Mouse (Mus musculus) CH12.LX (cell line): ENCODE results near the gene Zfp579. TPM values are rescaled to one million over a fixed set of nuclear protein-coding genes. Genes with fewer than 3 reads are reported as not detected.

Experiments
- DNase-seq: peaks from one replicate; pipeline ENCODE4 v3.0.0-alpha.2; 2013; ENCODE audit errors: extremely low read depth
- H3K27ac ChIP-seq: 2 replicates; pipeline ENCODE4 v1.5.1; 2012; ENCODE audit warnings: low read depth, mild to moderate bottlenecking, control low read depth, moderate library complexity; ENCODE audit not compliant: insufficient read depth
- H3K27me3 ChIP-seq: replicated peaks from 2 replicates; pipeline ENCODE3; 2012; ENCODE audit warnings: inconsistent platforms
- H3K36me3 ChIP-seq, 2 experiments: replicated peaks in 1 of 2; 2 replicates each; pipeline versions ENCODE3 to v1.6.1; 2012; ENCODE audit warnings: inconsistent platforms in 1 of 2, low read length in 1 of 2, mild to moderate bottlenecking in 1 of 2, mixed read lengths in 1 of 2, moderate library complexity in 1 of 2; ENCODE audit not compliant: control insufficient read depth in 1 of 2, insufficient read depth in 1 of 2
- H3K4me1 ChIP-seq, 2 experiments: 2 replicates each; pipeline ENCODE4 v1.6.1; 2012; ENCODE audit warnings: inconsistent platforms in 1 of 2, moderate library complexity in 1 of 2; ENCODE audit not compliant: insufficient read depth in 2 of 2, control insufficient read depth in 1 of 2
- H3K4me2 ChIP-seq: 2 replicates; pipeline ENCODE4 v1.6.1; 2012; ENCODE audit warnings: low read depth, mild to moderate bottlenecking, control low read depth; ENCODE audit not compliant: poor library complexity, insufficient read depth, severe bottlenecking
- H3K4me3 ChIP-seq, 3 experiments: fragments of 150-350 bp in 1 of 3; sonication (generic) in 1 of 3; replicated peaks in 1 of 3; 2 replicates each; pipeline versions ENCODE3 to v1.5.1; 2011 to 2012; ENCODE audit warnings: low read depth in 2 of 3, low read length in 2 of 3, mild to moderate bottlenecking in 2 of 3, moderate library complexity in 2 of 3, control low read depth in 1 of 3, improper control_type of control experiment in 1 of 3, inconsistent platforms in 1 of 3, mixed read lengths in 1 of 3; ENCODE audit not compliant: poor library complexity in 1 of 3
- H3K79me2 ChIP-seq: replicated peaks from 2 replicates; pipeline ENCODE4 v1.6.1; 2012; ENCODE audit warnings: mild to moderate bottlenecking, moderate library complexity; ENCODE audit not compliant: control insufficient read depth, poor library complexity, insufficient read depth, severe bottlenecking; ENCODE audit errors: extremely low read depth
- H3K9ac ChIP-seq: 2 replicates; pipeline ENCODE4 v1.6.1; 2012; ENCODE audit warnings: low read depth, mild to moderate bottlenecking, control low read depth, moderate library complexity; ENCODE audit not compliant: insufficient read depth
- H3K9me3 ChIP-seq: replicated peaks from 2 replicates; pipeline ENCODE3; 2012; ENCODE audit warnings: low read length, inconsistent platforms, mixed read lengths
- CHD1 ChIP-seq: IDR thresholded peaks from 2 replicates; pipeline ENCODE4 v1.6.1; 2012; ENCODE audit warnings: low read depth, low read length, improper control_type of control experiment, inconsistent platforms
- CHD2 ChIP-seq: IDR thresholded peaks from 2 replicates; pipeline ENCODE4 v1.6.1; 2011; ENCODE audit warnings: low read length, improper control_type of control experiment
- CTCF ChIP-seq, 2 experiments: IDR thresholded peaks in 1 of 2; conservative IDR thresholded peaks in 1 of 2; 2 replicates each; pipeline ENCODE4 v1.5.1; 2011 to 2012; ENCODE audit warnings: low read depth in 2 of 2, low read length in 2 of 2, improper control_type of control experiment in 1 of 2, inconsistent platforms in 1 of 2, mild to moderate bottlenecking in 1 of 2, moderate library complexity in 1 of 2
- E2F4 ChIP-seq: IDR thresholded peaks from 2 replicates; pipeline ENCODE4 v1.6.1; 2011; ENCODE audit warnings: low read depth, low read length, improper control_type of control experiment; ENCODE audit not compliant: insufficient replicate concordance
- ELF1 ChIP-seq: IDR thresholded peaks from 2 replicates; pipeline ENCODE4 v1.6.1; 2014; ENCODE audit warnings: low read depth, mild to moderate bottlenecking, inconsistent platforms, low read length, improper control_type of control experiment
- EP300 ChIP-seq: IDR thresholded peaks from 2 replicates; pipeline ENCODE4 v1.6.1; 2011; ENCODE audit warnings: low read length, improper control_type of control experiment
- HCFC1 ChIP-seq: IDR thresholded peaks from 2 replicates; pipeline ENCODE4 v1.6.1; 2012; ENCODE audit warnings: low read depth, mild to moderate bottlenecking, inconsistent platforms, low read length, improper control_type of control experiment
- MAFK ChIP-seq: IDR thresholded peaks from 2 replicates; pipeline ENCODE4 v1.6.1; 2011; ENCODE audit warnings: low read length, improper control_type of control experiment; ENCODE audit not compliant: insufficient replicate concordance
- MAX ChIP-seq: IDR thresholded peaks from 2 replicates; pipeline ENCODE4 v1.6.1; 2011; ENCODE audit warnings: low read length, improper control_type of control experiment
- NELFE ChIP-seq: IDR thresholded peaks from 2 replicates; pipeline ENCODE4 v1.6.1; 2011; ENCODE audit warnings: low read depth, low read length, improper control_type of control experiment
- POLR2AphosphoS2 ChIP-seq: IDR thresholded peaks from 2 replicates; pipeline ENCODE4 v1.6.1; 2011; ENCODE audit warnings: low read depth, low read length, improper control_type of control experiment
- SIN3A ChIP-seq: IDR thresholded peaks from 2 replicates; pipeline ENCODE4 v1.6.1; 2012; ENCODE audit warnings: low read length, improper control_type of control experiment, inconsistent platforms
- USF1 ChIP-seq: IDR thresholded peaks from 2 replicates; pipeline ENCODE4 v1.6.1; 2014; ENCODE audit warnings: low read depth, mild to moderate bottlenecking, inconsistent platforms, low read length, improper control_type of control experiment
- ZC3H11A ChIP-seq: IDR thresholded peaks from 2 replicates; pipeline ENCODE4 v1.6.1; 2012; ENCODE audit warnings: low read depth, mild to moderate bottlenecking, inconsistent platforms, low read length, improper control_type of control experiment
- ZKSCAN1 ChIP-seq: IDR thresholded peaks from 2 replicates; pipeline ENCODE4 v1.6.1; 2012; ENCODE audit warnings: low read depth, inconsistent platforms, low read length, improper control_type of control experiment, borderline replicate concordance
- ZMIZ1 ChIP-seq: IDR thresholded peaks from 2 replicates; pipeline ENCODE4 v1.6.1; 2012; ENCODE audit warnings: low read depth, mild to moderate bottlenecking, inconsistent platforms, low read length, improper control_type of control experiment
- dilution Hi-C: fragments of 300-500 bp; cut with MboI; formaldehyde crosslinking; loops from 2 replicates; pipeline ENCODE4 v1.14.3; 2020; ENCODE audit warnings: low sequenced_read_pairs; ENCODE audit not compliant: extremely low pct_unique_long_range_greater_than_20kb, extremely low pct_ligation_motif_present
- in situ Hi-C: fragments of 300-500 bp; cut with MboI; formaldehyde crosslinking; loops from 3 replicates; pipeline ENCODE4 v1.14.3; 2019; ENCODE audit warnings: low sequenced_read_pairs, low pct_ligation_motif_present, low pct_unique_long_range_greater_than_20kb, mixed read lengths
- polyA plus RNA-seq: library from polyadenylated mRNA; unstranded; fragments of >175 nt; gene quantifications from 2 replicates; pipeline ENCODE4 v1.2.1, GENCODE M21; 2012; ENCODE audit warnings: low read depth; ENCODE audit not compliant: insufficient read length
- total RNA-seq, 2 experiments: library from RNA; depleted of rRNA; stranded (reverse); fragments of 300-350 nt in 1 of 2; fragments of >200 nt in 1 of 2; gene quantifications; 2 replicates each; pipeline ENCODE4 v1.2.3; 2012 to 2014

The Zfp579 gene
- total and polyA plus RNA-seq, 3 experiments, result 1.0 to 11.3 (median 2.8) TPM

DNA sequence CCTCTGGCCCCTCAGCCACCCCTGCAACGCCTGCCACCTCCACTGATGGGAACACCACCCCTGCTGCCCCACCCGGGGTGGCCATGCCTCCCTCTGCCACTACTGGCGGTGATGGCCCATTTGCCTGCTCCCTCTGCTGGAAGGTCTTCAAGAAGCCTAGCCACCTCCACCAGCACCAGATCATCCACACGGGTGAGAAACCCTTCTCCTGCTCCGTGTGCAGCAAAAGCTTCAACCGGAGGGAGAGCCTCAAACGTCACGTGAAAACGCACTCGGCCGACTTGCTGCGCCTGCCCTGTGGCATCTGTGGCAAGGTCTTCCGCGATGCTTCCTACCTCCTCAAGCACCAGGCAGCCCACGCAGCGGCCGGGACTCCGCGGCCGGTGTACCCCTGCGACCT is 34.0 kb upstream of the Zfp579 start:
- no peak for DNase-seq
- Histone ChIP-seq H3K27me3 (no peaks in the 10 kb centered on the region), H3K36me3 (peaks cover 67 to 94% of the 10 kb centered on the region in 2 experiments), H3K9me3 (peaks cover 33% of the 10 kb centered on the region), H3K27ac (no peak overlapping the region), H3K79me2 (0 out of 2 replicates have a peak, but pooled peaks cover 5% of the 10 kb centered on the region), H3K4me3 (peak overlapping the region in 1 of 3 experiments; percentile 13), H3K4me2 (no peak overlapping the region), H3K4me1 (no peaks in the 10 kb centered on the region), H3K9ac (no peak overlapping the region)
- in situ Hi-C loops (no loop called here), dilution Hi-C loops (no loop called here)
- no peak for TF ChIP-seq HCFC1
- no peak for TF ChIP-seq CTCF (conservative IDR thresholded peaks at IDR 0.05 in 1 of 2, IDR thresholded peaks at IDR 0.05 in 1 of 2; ENCODE audit: low read depth in 2 of 2, low read length in 2 of 2)
- no peak for TF ChIP-seq ZC3H11A

DNA sequence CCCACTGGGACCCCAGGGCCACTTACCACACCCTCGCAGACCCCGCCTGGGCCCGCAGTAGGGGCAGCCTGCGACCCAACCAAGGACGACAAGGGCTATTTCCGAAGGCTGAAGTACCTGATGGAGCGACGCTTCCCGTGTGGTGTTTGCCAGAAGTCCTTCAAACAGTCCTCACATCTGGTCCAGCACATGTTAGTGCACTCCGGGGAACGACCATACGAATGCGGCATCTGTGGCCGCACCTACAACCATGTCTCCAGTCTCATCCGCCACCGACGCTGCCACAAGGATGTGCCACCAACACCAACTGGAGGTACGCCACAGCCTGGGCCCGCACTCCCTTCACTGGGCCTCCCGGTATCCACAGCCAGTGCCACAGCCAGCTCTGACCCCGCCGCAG is 33.6 kb upstream of the Zfp579 start:
- dilution Hi-C loops (no loop called here), in situ Hi-C loops (no loop called here)
- Histone ChIP-seq H3K4me3 (peak overlapping the region in 1 of 3 experiments; percentile 13), H3K36me3 (peaks cover 69 to 94% of the 10 kb centered on the region in 2 experiments), H3K9me3 (peaks cover 33% of the 10 kb centered on the region), H3K4me1 (no peaks in the 10 kb centered on the region), H3K9ac (no peak overlapping the region), H3K4me2 (no peak overlapping the region), H3K27ac (no peak overlapping the region), H3K79me2 (peaks cover 5% of the 10 kb centered on the region; the same call in 1 of the 2 replicates), H3K27me3 (no peaks in the 10 kb centered on the region)
- DNase-seq, result no peak
- TF ChIP-seq CHD1, result no peak
- TF ChIP-seq SIN3A, result no peak
- no peak for TF ChIP-seq ELF1
- no peak for TF ChIP-seq E2F4
- TF ChIP-seq MAFK, result no peak
- TF ChIP-seq EP300, result no peak
- TF ChIP-seq CHD2, result no peak
- TF ChIP-seq USF1, result no peak
- no peak for TF ChIP-seq HCFC1
- no peak for TF ChIP-seq ZKSCAN1
- no peak for TF ChIP-seq NELFE
- no peak for TF ChIP-seq ZMIZ1
- no peak for TF ChIP-seq MAX
- no peak for TF ChIP-seq CTCF (conservative IDR thresholded peaks at IDR 0.05 in 1 of 2, IDR thresholded peaks at IDR 0.05 in 1 of 2; ENCODE audit: low read depth in 2 of 2, low read length in 2 of 2)
- no peak for TF ChIP-seq POLR2AphosphoS2
